Mouse (Mus musculus) lung, postnatal 0 days (tissue): ENCODE results near the gene Ccdc144b. TPM values are rescaled to one million over a fixed set of nuclear protein-coding genes. Genes with fewer than 3 reads are reported as not detected.

ENCODE experiments used
- ATAC-seq: fragments of 200-750 bp; cut with Nextera tagmentation; 2 replicates; pipeline ENCODE4 v1.8.0; 2017; ENCODE audit warnings: moderate library complexity
- DNase-seq: peaks from one replicate; pipeline ENCODE4 v3.0.0-alpha.2; 2016; ENCODE audit warnings: low spot score
- H3K27ac ChIP-seq: fragments of 300-500 bp; sonication (generic); 2 replicates; pipeline ENCODE4 v1.5.1; 2014; ENCODE audit warnings: antibody characterized with exemption, mild to moderate bottlenecking, low read length, mixed read lengths
- H3K27me3 ChIP-seq: fragments of 300-500 bp; sonication (generic); replicated peaks from 2 replicates; pipeline ENCODE4 v1.6.1; 2014; ENCODE audit warnings: low read length, mixed read lengths; ENCODE audit not compliant: insufficient read depth
- H3K36me3 ChIP-seq: fragments of 300-500 bp; sonication (generic); 2 replicates; pipeline ENCODE4 v1.6.1; 2014; ENCODE audit warnings: low read length, mixed read lengths; ENCODE audit not compliant: insufficient read depth
- H3K4me1 ChIP-seq: fragments of 300-500 bp; sonication (generic); 2 replicates; pipeline ENCODE4 v1.6.1; 2014; ENCODE audit warnings: antibody characterized with exemption, low read depth, low read length, mixed read lengths; ENCODE audit not compliant: insufficient read depth
- H3K4me2 ChIP-seq: fragments of 300-500 bp; sonication (generic); replicated peaks from 2 replicates; pipeline ENCODE4 v1.6.1; 2014; ENCODE audit warnings: low read depth, mild to moderate bottlenecking, low read length, moderate library complexity, mixed read lengths
- H3K4me3 ChIP-seq: fragments of 300-500 bp; sonication (generic); 2 replicates; pipeline ENCODE4 v1.5.1; 2014; ENCODE audit warnings: low read depth, low read length
- H3K9ac ChIP-seq: fragments of 300-500 bp; sonication (generic); replicated peaks from 2 replicates; pipeline ENCODE4 v1.6.1; 2014; ENCODE audit warnings: low read depth, mild to moderate bottlenecking
- H3K9me3 ChIP-seq: fragments of 300-500 bp; sonication (generic); 2 replicates; pipeline ENCODE4 v1.6.1; 2016; ENCODE audit warnings: low read length, mixed read lengths
- CTCF ChIP-seq: IDR thresholded peaks from 2 replicates; pipeline ENCODE4 v1.5.1; 2016; ENCODE audit warnings: antibody characterized with exemption, mild to moderate bottlenecking
- EP300 ChIP-seq: IDR thresholded peaks from 2 replicates; pipeline ENCODE4 v1.6.1; 2016; ENCODE audit warnings: antibody characterized with exemption, mild to moderate bottlenecking, control low read depth
- WGBS: fragments of 180-500 bp; shearing (Covaris S2); extraction: QIAGEN DNeasy Blood & Tissue Kit; methylation state at CpG from one replicate; pipeline ENCODE4 v1.1.7; 2014; 5-methylcytosine and 5-hydroxymethylcytosine counted together
- polyA plus RNA-seq: library from polyadenylated mRNA; unstranded; fragments of >200 nt; fragmentation: Nextera tagmentation; extraction: Ambion mirVana; gene quantifications from 2 replicates; pipeline ENCODE4 v1.2.1, GENCODE M21; 2015

Ccdc144b gene
- polyA plus RNA-seq, 1 experiment from 2014 or later, result not detected

- peak within 1 kb of the TSS; percentile 82 for H3K9ac ChIP-seq
- H3K9me3 ChIP-seq, result no peaks in the 10 kb centered on the region
- no peaks in the 10 kb centered on the region for H3K36me3 ChIP-seq
- H3K4me2 ChIP-seq, result peak within 1 kb of the TSS; percentile 79
- H3K4me3 ChIP-seq, result peak within 1 kb of the TSS; percentile 82
- ATAC-seq (peak; percentile 97), DNase-seq (peak; percentile 97)
- peaks cover 2% of the 10 kb centered on the region; the same call in 1 of the 2 replicates for H3K4me1 ChIP-seq
- no peak for TF ChIP-seq CTCF
- peak; percentile 58; the same call in 1 of the 2 replicates for TF ChIP-seq EP300
- 1% methylated on average over 43 of the region's 49 CpGs for WGBS
- no peaks in the 10 kb centered on the region for H3K27me3 ChIP-seq
- peak within 1 kb of the TSS; percentile 76 for H3K27ac ChIP-seq
Measured at GRCm38 (mm10) chr3:36065843-36066651, 12.7 kb upstream of the Ccdc144b start, which contains the start of gene Acad9. Gene Acad9 (plus strand): TSS chr3:36065979.

- H3K4me1 ChIP-seq, result peaks cover 2% of the 10 kb centered on the region; the same call in 1 of the 2 replicates
- TF ChIP-seq CTCF, result no peak
- no peak for TF ChIP-seq EP300
Measured at GRCm38 (mm10) chr3:36065166-36065565, 11.8 kb upstream of the Ccdc144b start.

GRCm38 (mm10) chr3:36064592-36065061 is 11.3 kb upstream of the Ccdc144b start:
- DNase-seq (no peak), ATAC-seq (no peak)
- H3K9ac ChIP-seq, result no peak overlapping the region
- 86% methylated on average over 1 of the region's 1 CpGs for WGBS
- no peaks in the 10 kb centered on the region for H3K9me3 ChIP-seq
- no peak overlapping the region for H3K4me3 ChIP-seq
- H3K27ac ChIP-seq, result no peak overlapping the region
- H3K4me1 ChIP-seq, result peaks cover 2% of the 10 kb centered on the region; the same call in 1 of the 2 replicates
- TF ChIP-seq EP300 (no peak), CTCF (no peak)
- H3K4me2 ChIP-seq, result no peak overlapping the region
- no peaks in the 10 kb centered on the region for H3K27me3 ChIP-seq
- no peaks in the 10 kb centered on the region for H3K36me3 ChIP-seq

More at GRCm38 (mm10) chr3:36065166-36065565, 11.8 kb upstream of the Ccdc144b start:
- no peaks in the 10 kb centered on the region for H3K36me3 ChIP-seq
- WGBS, result 95% methylated on average over 2 of the region's 2 CpGs
- peak overlapping the region; percentile 79 for H3K4me2 ChIP-seq
- H3K9me3 ChIP-seq, result no peaks in the 10 kb centered on the region
- ATAC-seq (no peak), DNase-seq (no peak)
- H3K9ac ChIP-seq, result no peak overlapping the region
- no peaks in the 10 kb centered on the region for H3K27me3 ChIP-seq
- H3K27ac ChIP-seq, result no peak overlapping the region
- peak overlapping the region; percentile 82; the same call in 1 of the 2 replicates for H3K4me3 ChIP-seq

- H3K27ac ChIP-seq, result no peak overlapping the region
- no peaks in the 10 kb centered on the region for H3K4me1 ChIP-seq
- WGBS, result 33% methylated on average over 8 of the region's 8 CpGs
- H3K4me2 ChIP-seq, result no peak overlapping the region
- no peak overlapping the region for H3K9ac ChIP-seq
- no peaks in the 10 kb centered on the region for H3K27me3 ChIP-seq
- TF ChIP-seq EP300 (no peak), CTCF (peak; percentile 82)
- no peaks in the 10 kb centered on the region for H3K9me3 ChIP-seq
- ATAC-seq (peak; percentile 35; the same call in 1 of the 2 replicates), DNase-seq (peak; percentile 84)
- H3K36me3 ChIP-seq, result no peaks in the 10 kb centered on the region
- no peak overlapping the region for H3K4me3 ChIP-seq
Measured at GRCm38 (mm10) chr3:36060096-36060850, 6.9 kb upstream of the Ccdc144b start.

- Histone ChIP-seq H3K4me3 (no peak overlapping the region), H3K9ac (no peak overlapping the region), H3K4me1 (no peaks in the 10 kb centered on the region), H3K27ac (no peak overlapping the region), H3K36me3 (no peaks in the 10 kb centered on the region), H3K4me2 (no peak overlapping the region), H3K9me3 (no peaks in the 10 kb centered on the region), H3K27me3 (no peaks in the 10 kb centered on the region)
- DNase-seq (peak; percentile 52), ATAC-seq (no peak)
- WGBS, result 27% methylated on average over 1 of the region's 1 CpGs
- TF ChIP-seq EP300 (no peak), CTCF (no peak)
Measured at GRCm38 (mm10) chr3:36049106-36049505, 4.2 kb downstream of the Ccdc144b start.

GRCm38 (mm10) chr3:36045086-36045485 is 8.3 kb downstream of the Ccdc144b start:
- no peaks in the 10 kb centered on the region for H3K4me1 ChIP-seq
- no peak overlapping the region for H3K9ac ChIP-seq
- H3K36me3 ChIP-seq, result no peaks in the 10 kb centered on the region
- 73% methylated on average over 4 of the region's 4 CpGs for WGBS
- ATAC-seq (no peak), DNase-seq (no peak)
- H3K27me3 ChIP-seq, result no peaks in the 10 kb centered on the region
- no peak overlapping the region for H3K27ac ChIP-seq
- TF ChIP-seq CTCF (no peak), EP300 (no peak)
- no peaks in the 10 kb centered on the region for H3K9me3 ChIP-seq
- H3K4me2 ChIP-seq, result no peak overlapping the region
- H3K4me3 ChIP-seq, result no peak overlapping the region
